Mouse (Mus musculus) monocyte, adult 5-6 weeks (primary cell): ENCODE results near the gene Dcun1d3. TPM values are rescaled to one million over a fixed set of nuclear protein-coding genes. Genes with fewer than 3 reads are reported as not detected.
A peak's percentile ranks its signal among the peaks of the same experiment; 100 is the strongest.

Experiments
- ATAC-seq: fragments of 153-309, 156-312 bp; replicated peaks from 2 replicates; pipeline ENCODE4 v1.8.0; 2017; ENCODE audit warnings: mild to moderate bottlenecking; ENCODE audit not compliant: low TSS enrichment, insufficient number of reproducible peaks, severe bottlenecking, poor library complexity, low FRiP score
- total RNA-seq: library from RNA; stranded (forward); fragments of 200-1000, 200-491, 200-594 nt; gene quantifications from 3 replicates; pipeline ENCODE4 v1.2.3, GENCODE M21; 2017

The Dcun1d3 gene
- 7.1 to 13.6 TPM (median 11.6 TPM) in 3 replicates for total RNA-seq

- ATAC-seq = peak; percentile 99
Observed at GRCm38 (mm10) chr7:119895639-119896512, at the start of gene Dcun1d3, which contains the start of gene Lyrm1. TSS of gene Dcun1d3 (minus strand) at chr7:119896298. TSS of gene Lyrm1 (plus strand) at chr7:119895861.

- ATAC-seq = no peak
Observed at GRCm38 (mm10) chr7:119941569-119941968, 45.5 kb upstream of the Dcun1d3 start.

- no peak for ATAC-seq
Observed at GRCm38 (mm10) chr7:119937036-119937435, 40.9 kb upstream of the Dcun1d3 start.

GRCm38 (mm10) chr7:119936321-119936720 is 40.2 kb upstream of the Dcun1d3 start:
- ATAC-seq = no peak

- no peak for ATAC-seq
Observed at GRCm38 (mm10) chr7:119928783-119929440, 32.8 kb upstream of the Dcun1d3 start.

- ATAC-seq = no peak
Observed at GRCm38 (mm10) chr7:119921054-119921453, 25.0 kb upstream of the Dcun1d3 start.

GRCm38 (mm10) chr7:119920457-119920856 is 24.4 kb upstream of the Dcun1d3 start:
- no peak for ATAC-seq

- no peak for ATAC-seq
Observed at GRCm38 (mm10) chr7:119911727-119912126, 15.6 kb upstream of the Dcun1d3 start.

GRCm38 (mm10) chr7:119906523-119907215 is 10.6 kb upstream of the Dcun1d3 start:
- ATAC-seq = no peak

GRCm38 (mm10) chr7:119899386-119900057 is 3.4 kb upstream of the Dcun1d3 start:
- ATAC-seq = no peak

- ATAC-seq = no peak
Observed at GRCm38 (mm10) chr7:119898247-119898856, 2.3 kb upstream of the Dcun1d3 start.

- ATAC-seq = no peak
Observed at GRCm38 (mm10) chr7:119897521-119898109, 1.5 kb upstream of the Dcun1d3 start.

- ATAC-seq = no peak
Observed at GRCm38 (mm10) chr7:119894818-119895544, 1.1 kb downstream of the Dcun1d3 start.

GRCm38 (mm10) chr7:119892742-119893141 is 3.4 kb downstream of the Dcun1d3 start:
- no peak for ATAC-seq

- ATAC-seq = no peak
Observed at GRCm38 (mm10) chr7:119892198-119892597, 3.9 kb downstream of the Dcun1d3 start.

GRCm38 (mm10) chr7:119887887-119888286 is 8.2 kb downstream of the Dcun1d3 start:
- ATAC-seq = no peak

GRCm38 (mm10) chr7:119881229-119881628 is 14.9 kb downstream of the Dcun1d3 start:
- no peak for ATAC-seq
